Comparison of ENCODE assay signal across 24 mouse cellular contexts in genomic region chr17:76205082-76205481, GRCm38 (mm10).
"Had no signal": no experiment of that assay in that cellular context is flagged by ENCODE, and none has a peak within 500 bp of the region (broad histone marks: within the 10 kb centered on the region; RNA-seq: fewer than 3 reads in every experiment).

No protein-coding gene starts in this region.

- DNase-seq: gastrocnemius, adult 2 months; gastrocnemius, postnatal 10 days; gastrocnemius, postnatal 25 days; heart, adult 18-20 months; heart, postnatal 10 days; kidney, adult 11 months; kidney, adult 2 months; kidney, adult 9 months; kidney, postnatal 14 days; kidney, postnatal 36 days; layer of hippocampus, adult 9-11 months; layer of hippocampus, postnatal 36 days; lung, adult 18-20 months had no signal

- H3K4me1 ChIP-seq: heart, embryonic 10.5 days; heart, embryonic 12.5 days; hindbrain, embryonic 13.5 days; hindbrain, embryonic 15.5 days; kidney, embryonic 15.5 days; limb, embryonic 15.5 days; liver, embryonic 12.5 days had no signal

- H3K9ac ChIP-seq: heart, embryonic 12.5 days; hindbrain, embryonic 13.5 days; hindbrain, embryonic 15.5 days; kidney, embryonic 15.5 days; limb, embryonic 15.5 days; liver, embryonic 12.5 days; liver, embryonic 14.5 days had no signal

- H3K4me2 ChIP-seq: heart, embryonic 12.5 days; hindbrain, embryonic 13.5 days; hindbrain, embryonic 15.5 days; kidney, embryonic 15.5 days; limb, embryonic 15.5 days; liver, embryonic 12.5 days had no signal

- H3K9me3 ChIP-seq: heart, embryonic 10.5 days; heart, embryonic 12.5 days; hindbrain, embryonic 13.5 days; hindbrain, embryonic 15.5 days; kidney, embryonic 15.5 days; limb, embryonic 15.5 days; liver, embryonic 12.5 days had no signal

- H3K36me3 ChIP-seq: heart, embryonic 10.5 days; heart, embryonic 12.5 days; hindbrain, embryonic 13.5 days; hindbrain, embryonic 15.5 days; kidney, embryonic 15.5 days; limb, embryonic 15.5 days; liver, embryonic 12.5 days had no signal

- H3K4me3 ChIP-seq: gastrocnemius, adult 2 months; heart, embryonic 10.5 days; heart, embryonic 12.5 days; hindbrain, embryonic 13.5 days; hindbrain, embryonic 15.5 days; kidney, embryonic 15.5 days; limb, embryonic 15.5 days; liver, embryonic 12.5 days had no signal

- H3K27me3 ChIP-seq: heart, embryonic 12.5 days; hindbrain, embryonic 13.5 days; hindbrain, embryonic 15.5 days; kidney, embryonic 15.5 days; limb, embryonic 15.5 days; liver, embryonic 12.5 days had no signal

- ATAC-seq: hindbrain, postnatal 0 days; intestine, embryonic 16.5 days; liver, embryonic 12.5 days had no signal

- H3K27ac ChIP-seq: gastrocnemius, adult 2 months; heart, embryonic 10.5 days; hindbrain, embryonic 13.5 days; hindbrain, embryonic 15.5 days; hindbrain, postnatal 0 days; kidney, embryonic 15.5 days; kidney, postnatal 0 days; limb, embryonic 15.5 days; liver, embryonic 12.5 days; liver, embryonic 14.5 days had no signal
